Mouse (Mus musculus): ENCODE results near the gene Znhit6. TPM values are rescaled to one million over a fixed set of nuclear protein-coding genes. Genes with fewer than 3 reads are reported as not detected.
A peak's percentile ranks its signal among the peaks of the same experiment; 100 is the strongest.

Znhit6 gene
- total RNA-seq, 2 experiments from 2014 or later = 16.1 to 17.7 TPM

GRCm38 (mm10) chr3:145613234-145613633, 37.2 kb downstream of the Znhit6 start:
- Histone ChIP-seq H3K27ac (no peak overlapping the region), H3K4me3 (no peak overlapping the region)
- intact Hi-C loops (cut with DNase I) = no loop called here
- no peak for DNase-seq (ENCODE audit: extremely low spot score in 1 of 2, low spot score in 2 of 2)
- TF ChIP-seq CTCF (IDR thresholded peaks at IDR 0.05) = no peak

GRCm38 (mm10) chr3:145614362-145615115, 38.5 kb downstream of the Znhit6 start:
- DNase-seq (ENCODE audit: extremely low spot score in 1 of 2, low spot score in 2 of 2) = no peak
- TF ChIP-seq CTCF (IDR thresholded peaks at IDR 0.05) = no peak
- no peak overlapping the region for H3K27ac ChIP-seq
- intact Hi-C loops (cut with DNase I) = no loop called here
- no peak overlapping the region for H3K4me3 ChIP-seq

- intact Hi-C loops (cut with DNase I) = no loop called here
- Histone ChIP-seq H3K27ac (no peak overlapping the region), H3K4me3 (no peak overlapping the region)
- TF ChIP-seq CTCF (IDR thresholded peaks at IDR 0.05) = no peak
- DNase-seq (ENCODE audit: extremely low spot score in 1 of 2, low spot score in 2 of 2) = no peak
Observed at GRCm38 (mm10) chr3:145618299-145618698, 42.3 kb downstream of the Znhit6 start.

GRCm38 (mm10) chr3:145619621-145620365, 43.8 kb downstream of the Znhit6 start:
- intact Hi-C loops (cut with DNase I) = no loop called here
- TF ChIP-seq CTCF (IDR thresholded peaks at IDR 0.05) = no peak
- H3K4me3 ChIP-seq = no peak overlapping the region
- H3K27ac ChIP-seq = no peak overlapping the region
- no peak for DNase-seq (ENCODE audit: extremely low spot score in 1 of 2, low spot score in 2 of 2)

- intact Hi-C loops (cut with DNase I) = no loop called here
- Histone ChIP-seq H3K27ac (no peak overlapping the region), H3K4me3 (no peak overlapping the region)
- DNase-seq (ENCODE audit: extremely low spot score in 1 of 2, low spot score in 2 of 2) = no peak
- TF ChIP-seq CTCF (IDR thresholded peaks at IDR 0.05) = no peak
Observed at GRCm38 (mm10) chr3:145621209-145621608, 45.2 kb downstream of the Znhit6 start.

GRCm38 (mm10) chr3:145623047-145623446, 47.0 kb downstream of the Znhit6 start:
- no peak for DNase-seq (ENCODE audit: extremely low spot score in 1 of 2, low spot score in 2 of 2)
- H3K4me3 ChIP-seq = no peak overlapping the region
- intact Hi-C loops (cut with DNase I) = no loop called here
- H3K27ac ChIP-seq = no peak overlapping the region
- no peak for TF ChIP-seq CTCF (IDR thresholded peaks at IDR 0.05)

- no peak for DNase-seq (ENCODE audit: extremely low spot score in 1 of 2, low spot score in 2 of 2)
- H3K27ac ChIP-seq = no peak overlapping the region
- no peak for TF ChIP-seq CTCF (IDR thresholded peaks at IDR 0.05)
- H3K4me3 ChIP-seq = no peak overlapping the region
- intact Hi-C loops (cut with DNase I) = no loop called here
Observed at GRCm38 (mm10) chr3:145624786-145625185, 48.8 kb downstream of the Znhit6 start.

GRCm38 (mm10) chr3:145625546-145625945, 49.5 kb downstream of the Znhit6 start:
- intact Hi-C loops (cut with DNase I) = no loop called here
- Histone ChIP-seq H3K4me3 (no peak overlapping the region), H3K27ac (no peak overlapping the region)
- no peak for DNase-seq (ENCODE audit: extremely low spot score in 1 of 2, low spot score in 2 of 2)
- TF ChIP-seq CTCF (IDR thresholded peaks at IDR 0.05) = no peak

GRCm38 (mm10) chr3:145626063-145626462, 50.1 kb downstream of the Znhit6 start:
- TF ChIP-seq CTCF (IDR thresholded peaks at IDR 0.05) = no peak
- Histone ChIP-seq H3K4me3 (no peak overlapping the region), H3K27ac (no peak overlapping the region)
- intact Hi-C loops (cut with DNase I) = no loop called here
- no peak for DNase-seq (ENCODE audit: extremely low spot score in 1 of 2, low spot score in 2 of 2)

- DNase-seq (ENCODE audit: extremely low spot score in 1 of 2, low spot score in 2 of 2) = peak in 1 of 2 experiments; percentile 17
- intact Hi-C loops (cut with DNase I) = loop anchor here (2.0 kb wide), 1 partner anchor 277 kb away; no protein-coding TSS in a partner anchor
- no peak overlapping the region for H3K4me3 ChIP-seq
- peak; percentile 64 for TF ChIP-seq CTCF (IDR thresholded peaks at IDR 0.05)
- no peak overlapping the region for H3K27ac ChIP-seq
Observed at GRCm38 (mm10) chr3:145627830-145628229, 51.8 kb downstream of the Znhit6 start.

- Histone ChIP-seq H3K4me3 (no peak overlapping the region), H3K27ac (no peak overlapping the region)
- TF ChIP-seq CTCF (IDR thresholded peaks at IDR 0.05) = no peak
- no peak for DNase-seq (ENCODE audit: extremely low spot score in 1 of 2, low spot score in 2 of 2)
- intact Hi-C loops (cut with DNase I) = loop anchor here (2.0 kb wide), 1 partner anchor 276 kb away; no protein-coding TSS in a partner anchor
Observed at GRCm38 (mm10) chr3:145628643-145629042, 52.6 kb downstream of the Znhit6 start.

- DNase-seq (ENCODE audit: extremely low spot score in 1 of 2, low spot score in 2 of 2) = no peak
- TF ChIP-seq CTCF (IDR thresholded peaks at IDR 0.05) = no peak
- H3K4me3 ChIP-seq = no peak overlapping the region
- no peak overlapping the region for H3K27ac ChIP-seq
- intact Hi-C loops (cut with DNase I) = no loop called here
Observed at GRCm38 (mm10) chr3:145632888-145633287, 56.9 kb downstream of the Znhit6 start.
